Mouse (Mus musculus): ENCODE data around the gene Vmn1r163. TPM values are rescaled to one million over a fixed set of nuclear protein-coding genes. Genes with fewer than 3 reads are reported as not detected.
"Not testable (repeated sequence)": the region's sequence is repeated elsewhere in the genome, so short reads cannot be mapped to it uniquely, and the experiment has no call there.

Vmn1r163 gene
- polyA plus RNA-seq (2017; shearing (Covaris generic)): not detected

DNA sequence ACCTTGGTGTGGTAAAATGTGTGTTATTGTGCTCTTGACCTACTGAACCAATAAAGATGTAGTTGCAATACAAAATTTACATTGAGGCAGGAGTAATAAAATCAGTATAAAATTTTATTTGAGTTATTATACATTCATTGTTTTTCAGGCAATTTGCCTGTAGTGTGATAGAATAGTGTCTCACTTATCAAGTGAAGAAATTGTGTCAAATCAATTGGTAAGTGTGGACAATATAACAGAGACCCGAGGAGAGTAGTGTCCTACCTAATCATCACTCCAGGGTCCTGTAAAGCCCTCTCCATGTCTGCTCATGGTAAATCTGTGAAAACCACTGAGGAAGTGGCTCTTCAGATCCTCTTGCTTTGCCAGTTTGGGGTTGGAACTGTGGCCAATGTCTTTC is at the start of gene Vmn1r163:
Vmn1r163 (plus strand) TSS at position 301 of the 400 bp plus-strand sequence.
- ATAC-seq: not testable (repeated sequence)

DNA sequence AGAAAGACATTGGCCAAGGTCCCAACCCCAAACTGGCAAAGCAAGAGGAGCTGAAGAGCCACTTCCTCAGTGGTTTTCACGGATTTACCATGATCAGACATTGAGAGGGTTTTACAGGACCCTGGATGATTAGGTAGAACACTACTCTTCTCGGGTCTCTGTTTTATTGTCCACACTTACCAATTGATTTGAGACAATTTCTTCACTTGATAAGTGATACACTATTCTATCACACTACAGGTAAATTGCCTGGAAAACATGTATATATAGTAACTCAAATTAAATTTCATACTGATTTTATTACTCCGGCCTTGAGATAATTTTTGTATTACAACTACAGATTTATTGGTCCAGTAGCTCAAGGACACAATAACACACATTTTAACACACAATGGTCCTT is 35.5 kb upstream of the Vmn1r163 start, which contains the start of gene Gm4216:
Gm4216 (minus strand) TSS at position 101 of the 400 bp plus-strand sequence.
- not testable (repeated sequence) for ATAC-seq

DNA sequence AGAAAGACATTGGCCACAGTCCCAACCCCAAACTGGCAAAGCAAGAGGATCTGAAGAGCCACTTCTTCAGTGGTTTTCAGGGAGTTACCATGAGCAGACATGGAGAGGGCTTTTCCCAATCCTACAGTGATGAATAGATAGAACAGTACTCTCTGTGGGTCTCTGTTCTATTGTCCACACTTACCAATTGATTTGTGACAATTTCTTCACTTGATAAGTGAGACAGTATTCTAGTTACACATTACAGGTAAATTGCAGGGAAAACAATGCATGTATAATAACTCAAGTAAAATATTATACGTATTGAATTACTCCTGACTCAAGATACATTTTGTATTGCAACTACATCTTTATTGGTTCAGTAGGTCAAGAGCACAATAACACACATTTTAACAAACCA is 12.0 kb downstream of the Vmn1r163 start, which contains the start of gene Gm8720:
Gm8720 (minus strand) TSS at position 101 of the 400 bp plus-strand sequence.
- not testable (repeated sequence) for ATAC-seq

Other genes starting within 250 kb of the Vmn1r163 start
- gene Vmn1r159, start 211.9 kb upstream of the Vmn1r163 start, polyA plus RNA-seq (2017; shearing (Covaris generic)): not detected
- gene Vmn1r160, start 184.3 kb upstream of the Vmn1r163 start, polyA plus RNA-seq (2017; shearing (Covaris generic)): not detected
- gene Gm4214, start 70.9 kb upstream of the Vmn1r163 start, polyA plus RNA-seq (2017; shearing (Covaris generic)): not detected
- gene Gm4216, start 35.6 kb upstream of the Vmn1r163 start, polyA plus RNA-seq (2017; shearing (Covaris generic)): not detected
- not detected for gene Gm8720, start 11.9 kb downstream of the Vmn1r163 start, polyA plus RNA-seq (2017; shearing (Covaris generic))
- not detected for gene Gm10662, start 88.9 kb downstream of the Vmn1r163 start, polyA plus RNA-seq (2017; shearing (Covaris generic))
- gene Vmn1r165, start 161.8 kb downstream of the Vmn1r163 start, polyA plus RNA-seq (2017; shearing (Covaris generic)): not detected
- not detected for gene Vmn1r166, start 196.1 kb downstream of the Vmn1r163 start, polyA plus RNA-seq (2017; shearing (Covaris generic))
- not detected for gene Gm6902, start 223.4 kb downstream of the Vmn1r163 start, polyA plus RNA-seq (2017; shearing (Covaris generic))
- not detected for gene Nlrp4e, start 245.7 kb downstream of the Vmn1r163 start, polyA plus RNA-seq (2017; shearing (Covaris generic))

Data from CD4-positive, CD25-positive, alpha-beta regulatory T cell, adult 4 months (primary cell).